Mouse (Mus musculus) cerebellum, adult 9-11 months (tissue): ENCODE results near the gene Abhd6.

Experiments used
- DNase-seq: peaks from one replicate; pipeline ENCODE4 v3.0.0; 2022

Abhd6 gene

GRCm38 (mm10) chr14:8063835-8064785, 61.4 kb downstream of the Abhd6 start:
- DNase-seq: no peak

- peak; percentile 94 for DNase-seq
Observed at GRCm38 (mm10) chr14:8080165-8080679, 77.5 kb downstream of the Abhd6 start, which contains the start of gene Rpp14. Gene Rpp14, plus strand, starts transcription at chr14:8080367.

- no peak for DNase-seq
Observed at GRCm38 (mm10) chr14:8080718-8081117, 78.0 kb downstream of the Abhd6 start.

GRCm38 (mm10) chr14:8082949-8083348, 80.2 kb downstream of the Abhd6 start:
- DNase-seq: no peak

GRCm38 (mm10) chr14:8089016-8089415, 86.3 kb downstream of the Abhd6 start:
- DNase-seq: no peak

GRCm38 (mm10) chr14:8092573-8092972, 89.9 kb downstream of the Abhd6 start:
- DNase-seq: no peak

- DNase-seq: no peak
Observed at GRCm38 (mm10) chr14:8093427-8093826, 90.7 kb downstream of the Abhd6 start.

GRCm38 (mm10) chr14:8094931-8095561, 92.3 kb downstream of the Abhd6 start:
- no peak for DNase-seq

GRCm38 (mm10) chr14:8095562-8095950, 92.9 kb downstream of the Abhd6 start:
- no peak for DNase-seq

- DNase-seq: peak; percentile 94
Observed at GRCm38 (mm10) chr14:8097978-8098686, 95.4 kb downstream of the Abhd6 start, which contains the start of gene Pxk. Gene Pxk, plus strand, starts transcription at chr14:8098211.

- no peak for DNase-seq
Observed at GRCm38 (mm10) chr14:8098687-8098995, 95.9 kb downstream of the Abhd6 start.

- DNase-seq: no peak
Observed at GRCm38 (mm10) chr14:8099561-8100021, 96.9 kb downstream of the Abhd6 start.

- no peak for DNase-seq
Observed at GRCm38 (mm10) chr14:8101886-8102285, 99.2 kb downstream of the Abhd6 start.

GRCm38 (mm10) chr14:8102676-8103075, 100.0 kb downstream of the Abhd6 start:
- DNase-seq: no peak
